Mouse (Mus musculus) intestine, postnatal 0 days (tissue): ENCODE data around the gene Tmem117. TPM values are rescaled to one million over a fixed set of nuclear protein-coding genes. Genes with fewer than 3 reads are reported as not detected.

Experiments used
- ATAC-seq: fragments of 200-750 bp; cut with Nextera tagmentation; 2 replicates; pipeline ENCODE4 v1.8.0; 2017; ENCODE audit warnings: mild to moderate bottlenecking, moderate TSS enrichment, moderate library complexity
- H3K27ac ChIP-seq: fragments of 300-500 bp; sonication (generic); 2 replicates; pipeline ENCODE4 v1.5.1; 2014; ENCODE audit warnings: mild to moderate bottlenecking, low read depth, low read length, moderate library complexity
- H3K27me3 ChIP-seq: fragments of 300-500 bp; sonication (generic); replicated peaks from 2 replicates; pipeline ENCODE4 v1.6.1; 2014; ENCODE audit warnings: low read length, mixed read lengths; ENCODE audit not compliant: control insufficient read depth, insufficient read depth
- H3K36me3 ChIP-seq: fragments of 300-500 bp; sonication (generic); 2 replicates; pipeline ENCODE4 v1.6.1; 2014; ENCODE audit warnings: mild to moderate bottlenecking, moderate library complexity; ENCODE audit not compliant: control insufficient read depth, insufficient read depth
- H3K4me1 ChIP-seq: fragments of 300-500 bp; sonication (generic); replicated peaks from 2 replicates; pipeline ENCODE4 v1.6.1; 2014; ENCODE audit warnings: antibody characterized with exemption, low read length, mixed read lengths; ENCODE audit not compliant: control insufficient read depth, insufficient read depth
- H3K4me2 ChIP-seq: fragments of 300-500 bp; sonication (generic); replicated peaks from 2 replicates; pipeline ENCODE4 v1.6.1; 2014; ENCODE audit warnings: low read depth, mild to moderate bottlenecking, moderate library complexity
- H3K4me3 ChIP-seq: fragments of 300-500 bp; sonication (generic); 2 replicates; pipeline ENCODE4 v1.5.1; 2014; ENCODE audit warnings: low read depth, low read length
- H3K9ac ChIP-seq: fragments of 300-500 bp; sonication (generic); 2 replicates; pipeline ENCODE4 v1.6.1; 2014; ENCODE audit warnings: mild to moderate bottlenecking, low read depth, low read length
- H3K9me3 ChIP-seq: fragments of 300-500 bp; sonication (generic); 2 replicates; pipeline ENCODE4 v1.6.1; 2016; ENCODE audit warnings: mixed run types; ENCODE audit not compliant: control insufficient read depth
- CTCF ChIP-seq: sonication (generic); IDR thresholded peaks from 2 replicates; pipeline ENCODE4 v1.5.1; 2016; ENCODE audit warnings: low read depth, mild to moderate bottlenecking, control low read depth, antibody characterized with exemption, moderate library complexity
- WGBS: fragments of 180-500 bp; shearing (Covaris S2); extraction: QIAGEN DNeasy Blood & Tissue Kit; methylation state at CpG from one replicate; pipeline ENCODE4 v1.1.7; 2014; 5-methylcytosine and 5-hydroxymethylcytosine counted together
- polyA plus RNA-seq: library from polyadenylated mRNA; unstranded; fragments of >200 nt; fragmentation: Nextera tagmentation; extraction: Ambion mirVana; gene quantifications from 2 replicates; pipeline ENCODE4 v1.2.1, GENCODE M21; 2015

Tmem117 gene
- polyA plus RNA-seq, 1 experiment from 2014 or later: 2.7 TPM

DNA sequence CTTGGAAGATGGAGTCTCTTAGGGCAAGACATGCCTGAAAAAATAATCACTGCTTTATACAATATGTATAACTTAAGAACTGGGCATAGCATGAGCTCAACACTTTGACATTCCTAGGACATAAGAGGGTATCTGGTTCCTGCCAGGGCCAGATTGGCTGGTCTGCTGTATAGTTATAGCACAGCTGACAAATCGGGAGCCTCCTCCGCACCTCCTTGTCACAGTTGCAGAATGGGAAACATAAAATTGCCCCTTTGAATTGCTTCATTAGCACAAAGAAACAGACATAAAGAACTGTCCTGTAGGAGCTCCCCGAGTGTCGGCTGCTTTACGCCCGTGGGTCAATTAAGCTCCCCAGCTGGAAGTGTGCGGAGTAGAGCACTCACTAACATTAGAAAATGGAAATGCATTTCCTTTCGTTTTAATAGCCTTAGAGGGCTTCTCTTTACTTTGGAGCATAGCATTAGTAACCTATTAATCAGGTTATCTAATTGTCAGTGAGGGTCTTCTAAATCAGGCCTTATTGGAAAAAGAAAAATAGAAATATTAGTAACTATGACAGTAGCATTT, 426.1 kb downstream of the Tmem117 start:
- TF ChIP-seq CTCF: no peak
- Histone ChIP-seq H3K4me3 (no peak overlapping the region), H3K27ac (no peak overlapping the region), H3K4me2 (no peak overlapping the region), H3K9ac (no peak overlapping the region), H3K9me3 (no peaks in the 10 kb centered on the region), H3K4me1 (no peaks in the 10 kb centered on the region; the same call in 1 of the 2 replicates), H3K36me3 (no peaks in the 10 kb centered on the region), H3K27me3 (no peaks in the 10 kb centered on the region)
- WGBS: 81% methylated on average over 8 of the region's 8 CpGs
- ATAC-seq: no peak

GRCm38 (mm10) chr15:95068023-95068422, 439.0 kb downstream of the Tmem117 start:
- no peaks in the 10 kb centered on the region for H3K9me3 ChIP-seq
- H3K4me1 ChIP-seq: no peaks in the 10 kb centered on the region
- ATAC-seq: no peak
- WGBS: 76% methylated on average over 1 of the region's 1 CpGs
- H3K27ac ChIP-seq: no peak overlapping the region
- H3K9ac ChIP-seq: no peak overlapping the region
- H3K27me3 ChIP-seq: no peaks in the 10 kb centered on the region
- H3K36me3 ChIP-seq: no peaks in the 10 kb centered on the region
- no peak overlapping the region for H3K4me3 ChIP-seq
- no peak for TF ChIP-seq CTCF
- H3K4me2 ChIP-seq: no peak overlapping the region

GRCm38 (mm10) chr15:95068799-95069198, 439.8 kb downstream of the Tmem117 start:
- TF ChIP-seq CTCF: no peak
- no peak overlapping the region for H3K4me2 ChIP-seq
- WGBS: 90% methylated on average over 1 of the region's 1 CpGs
- ATAC-seq: no peak
- no peak overlapping the region for H3K4me3 ChIP-seq
- no peaks in the 10 kb centered on the region for H3K36me3 ChIP-seq
- H3K9me3 ChIP-seq: no peaks in the 10 kb centered on the region
- no peak overlapping the region for H3K9ac ChIP-seq
- no peaks in the 10 kb centered on the region for H3K27me3 ChIP-seq
- H3K4me1 ChIP-seq: no peaks in the 10 kb centered on the region
- no peak overlapping the region for H3K27ac ChIP-seq

DNA sequence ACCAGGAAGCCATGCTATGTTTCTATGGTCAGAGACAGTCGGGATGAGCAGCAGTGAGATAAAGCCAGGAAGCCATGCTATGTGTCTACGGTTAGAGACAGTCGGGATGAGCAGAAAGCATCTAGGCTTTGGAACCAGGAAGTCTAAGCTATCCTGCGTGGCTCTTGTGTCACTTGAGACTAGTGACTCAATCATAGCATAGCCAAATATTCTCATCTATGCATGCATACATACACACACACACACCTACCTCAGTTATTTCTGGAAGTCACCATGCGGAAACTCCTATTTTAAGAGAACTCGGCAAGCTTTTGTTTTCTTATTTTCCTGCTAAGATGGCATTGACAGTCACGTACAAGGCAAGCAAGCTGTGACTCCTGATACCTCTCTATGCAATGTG, 441.8 kb downstream of the Tmem117 start:
- no peak for ATAC-seq
- no peak overlapping the region for H3K9ac ChIP-seq
- H3K4me2 ChIP-seq: no peak overlapping the region
- no peaks in the 10 kb centered on the region for H3K36me3 ChIP-seq
- no peak overlapping the region for H3K27ac ChIP-seq
- no peaks in the 10 kb centered on the region for H3K27me3 ChIP-seq
- no peaks in the 10 kb centered on the region for H3K9me3 ChIP-seq
- no peaks in the 10 kb centered on the region for H3K4me1 ChIP-seq
- no peak for TF ChIP-seq CTCF
- no peak overlapping the region for H3K4me3 ChIP-seq
- 87% methylated on average over 7 of the region's 7 CpGs for WGBS

GRCm38 (mm10) chr15:95075356-95075755, 446.3 kb downstream of the Tmem117 start:
- Histone ChIP-seq H3K27ac (no peak overlapping the region), H3K4me2 (no peak overlapping the region), H3K9ac (no peak overlapping the region), H3K27me3 (no peaks in the 10 kb centered on the region), H3K9me3 (no peaks in the 10 kb centered on the region), H3K36me3 (no peaks in the 10 kb centered on the region), H3K4me1 (no peaks in the 10 kb centered on the region), H3K4me3 (no peak overlapping the region)
- TF ChIP-seq CTCF: no peak
- WGBS: 84% methylated on average over 12 of the region's 12 CpGs
- ATAC-seq: no peak

DNA sequence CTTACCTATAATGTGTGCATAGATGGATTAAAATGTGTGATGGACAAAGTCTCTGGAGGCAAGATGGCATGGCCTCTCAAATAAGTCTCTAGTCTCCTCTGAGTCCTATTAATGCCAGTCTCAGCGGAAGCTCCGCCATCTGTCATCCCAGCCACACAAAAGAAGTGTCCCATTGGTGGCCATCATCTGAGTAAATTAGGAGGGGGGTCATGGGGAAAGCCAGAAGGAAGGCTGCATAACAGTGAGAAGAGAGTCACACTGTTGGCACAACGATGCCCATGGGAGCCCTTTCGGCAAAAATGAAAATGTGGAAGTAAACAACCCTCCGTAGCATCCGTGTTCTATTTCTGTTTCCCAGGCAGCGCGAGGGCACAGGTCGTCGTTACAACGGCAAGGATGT, 452.6 kb downstream of the Tmem117 start:
- no peaks in the 10 kb centered on the region for H3K4me1 ChIP-seq
- no peaks in the 10 kb centered on the region for H3K9me3 ChIP-seq
- 89% methylated on average over 11 of the region's 11 CpGs for WGBS
- no peak overlapping the region for H3K4me2 ChIP-seq
- no peak for TF ChIP-seq CTCF
- no peaks in the 10 kb centered on the region for H3K27me3 ChIP-seq
- no peak overlapping the region for H3K9ac ChIP-seq
- no peaks in the 10 kb centered on the region for H3K36me3 ChIP-seq
- ATAC-seq: no peak
- H3K4me3 ChIP-seq: no peak overlapping the region
- no peak overlapping the region for H3K27ac ChIP-seq

DNA sequence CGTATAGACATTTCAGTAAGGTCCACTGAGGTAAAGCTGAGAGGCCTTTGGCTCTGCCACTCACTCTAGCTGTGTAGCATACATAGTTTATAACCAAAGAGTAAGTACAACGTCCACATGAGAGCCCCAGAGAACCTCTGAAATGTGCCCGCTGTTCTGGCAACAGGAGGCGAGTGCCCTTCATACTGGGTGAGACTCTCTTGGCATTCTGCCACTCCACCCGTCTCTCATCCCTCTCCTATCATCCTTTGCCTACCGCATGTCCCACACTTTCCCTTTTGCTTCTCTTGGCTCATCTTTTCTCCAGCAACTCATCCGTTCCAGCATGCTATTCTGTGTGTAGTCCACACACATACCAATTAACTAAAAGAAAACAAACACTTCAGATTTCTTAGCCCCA, 456.9 kb downstream of the Tmem117 start:
- Histone ChIP-seq H3K27me3 (no peaks in the 10 kb centered on the region), H3K36me3 (no peaks in the 10 kb centered on the region), H3K9ac (no peak overlapping the region), H3K4me1 (no peaks in the 10 kb centered on the region), H3K27ac (no peak overlapping the region), H3K4me2 (no peak overlapping the region), H3K4me3 (no peak overlapping the region), H3K9me3 (no peaks in the 10 kb centered on the region)
- 74% methylated on average over 7 of the region's 7 CpGs for WGBS
- no peak for ATAC-seq
- no peak for TF ChIP-seq CTCF
